Mouse (Mus musculus): Measurements from ENCODE around the gene Atf4.

Atf4 gene

DNA sequence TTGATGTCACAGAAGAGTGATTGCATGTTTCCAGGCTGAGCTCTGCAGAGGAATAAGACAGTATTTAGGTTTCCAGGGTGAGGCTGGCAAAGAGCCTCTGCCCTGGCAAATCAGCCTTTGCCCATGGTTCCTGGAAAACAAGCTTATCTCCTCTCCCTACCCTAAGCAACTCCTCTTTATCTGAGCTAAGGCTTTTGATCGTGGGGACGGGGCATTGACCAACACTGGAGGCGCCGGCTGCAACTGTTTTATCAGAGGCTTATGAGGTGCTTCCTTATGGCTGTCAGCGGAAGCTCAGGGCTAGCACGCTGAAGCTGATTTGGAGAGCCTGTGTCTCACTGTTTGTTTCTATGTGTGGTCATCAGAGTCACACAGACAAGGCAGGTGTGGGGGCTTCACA lies 4.4 kb upstream of the Atf4 start:
- no peak for DNase-seq (ENCODE audit: low spot score)

DNA sequence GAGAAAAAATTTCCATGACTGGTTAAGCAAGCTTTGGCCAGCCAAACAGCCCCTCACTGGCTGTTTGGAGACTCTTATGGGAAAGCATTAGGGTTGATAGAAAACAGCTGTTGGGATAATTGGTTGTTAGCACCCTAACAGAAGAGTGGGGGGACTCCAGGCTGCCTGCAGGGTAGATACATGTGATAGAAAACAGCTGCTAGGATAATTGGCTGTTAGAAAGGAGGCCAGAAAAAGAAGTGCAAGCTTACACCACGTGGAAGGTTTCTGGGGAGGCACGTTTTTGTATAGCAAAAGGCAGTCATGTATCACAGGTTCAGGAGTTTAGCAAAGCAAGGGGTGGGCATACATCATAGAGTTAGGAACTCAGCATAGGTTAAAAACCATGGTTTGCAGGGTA lies 1.5 kb upstream of the Atf4 start:
- peak; percentile 19 for DNase-seq (ENCODE audit: low spot score)

DNA sequence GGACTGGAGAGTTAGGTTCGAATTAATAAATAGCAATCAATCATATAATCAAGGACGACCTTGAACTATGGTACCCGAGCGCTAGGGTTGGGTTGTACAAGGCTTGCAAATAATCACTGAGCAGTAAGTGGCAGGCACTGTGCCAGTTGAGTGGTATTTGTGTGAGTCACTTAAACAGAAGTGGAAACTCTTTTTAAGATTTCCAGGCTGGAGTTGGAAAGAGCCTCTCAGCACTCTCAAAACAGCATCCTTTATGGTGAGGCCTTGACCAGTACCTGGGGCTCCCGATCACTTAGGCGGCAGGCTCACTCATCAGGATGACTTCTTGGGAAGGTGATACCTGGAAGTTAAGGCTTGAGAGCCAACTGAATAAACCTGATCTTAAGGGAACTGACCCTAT lies 777 bp upstream of the Atf4 start:
- peak; percentile 70 for DNase-seq (ENCODE audit: low spot score)

DNA sequence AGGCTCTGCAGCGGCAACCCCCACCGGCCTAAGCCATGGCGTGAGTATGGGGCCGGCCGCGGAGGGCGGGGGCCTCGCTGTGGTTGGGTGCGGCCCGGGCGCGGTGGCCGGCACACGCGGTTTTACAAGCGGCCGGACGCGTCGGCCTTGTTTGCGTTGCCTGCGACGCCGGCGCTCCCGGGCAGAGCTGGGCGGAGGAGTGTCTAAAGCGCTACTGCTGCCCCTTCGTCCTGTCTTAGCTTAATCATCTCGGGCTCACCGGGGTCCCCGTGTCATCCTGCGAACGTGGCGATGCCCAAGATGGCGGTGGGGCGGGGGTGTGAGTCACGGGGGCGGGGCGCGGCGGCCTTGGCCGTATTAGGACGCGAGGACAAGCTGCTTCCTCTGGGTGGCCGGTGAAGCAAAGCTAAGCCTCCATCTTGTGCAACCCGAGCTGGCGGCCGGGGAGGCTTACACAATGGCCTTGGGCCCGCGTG lies 700 bp downstream of the Atf4 start:
- peak; percentile 92 for DNase-seq (ENCODE audit: low spot score)

DNA sequence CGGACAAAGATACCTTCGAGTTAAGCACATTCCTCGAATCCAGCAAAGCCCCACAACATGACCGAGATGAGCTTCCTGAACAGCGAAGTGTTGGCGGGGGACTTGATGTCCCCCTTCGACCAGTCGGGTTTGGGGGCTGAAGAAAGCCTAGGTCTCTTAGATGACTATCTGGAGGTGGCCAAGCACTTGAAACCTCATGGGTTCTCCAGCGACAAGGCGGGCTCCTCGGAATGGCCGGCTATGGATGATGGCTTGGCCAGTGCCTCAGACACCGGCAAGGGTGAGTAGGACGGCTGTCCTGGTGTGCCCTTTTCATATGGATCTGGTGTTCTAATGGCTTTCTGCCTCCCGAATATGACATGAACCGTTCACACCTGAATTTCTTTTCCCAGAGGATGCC lies 1.3 kb downstream of the Atf4 start:
- DNase-seq (ENCODE audit: low spot score) = peak; percentile 30

DNA sequence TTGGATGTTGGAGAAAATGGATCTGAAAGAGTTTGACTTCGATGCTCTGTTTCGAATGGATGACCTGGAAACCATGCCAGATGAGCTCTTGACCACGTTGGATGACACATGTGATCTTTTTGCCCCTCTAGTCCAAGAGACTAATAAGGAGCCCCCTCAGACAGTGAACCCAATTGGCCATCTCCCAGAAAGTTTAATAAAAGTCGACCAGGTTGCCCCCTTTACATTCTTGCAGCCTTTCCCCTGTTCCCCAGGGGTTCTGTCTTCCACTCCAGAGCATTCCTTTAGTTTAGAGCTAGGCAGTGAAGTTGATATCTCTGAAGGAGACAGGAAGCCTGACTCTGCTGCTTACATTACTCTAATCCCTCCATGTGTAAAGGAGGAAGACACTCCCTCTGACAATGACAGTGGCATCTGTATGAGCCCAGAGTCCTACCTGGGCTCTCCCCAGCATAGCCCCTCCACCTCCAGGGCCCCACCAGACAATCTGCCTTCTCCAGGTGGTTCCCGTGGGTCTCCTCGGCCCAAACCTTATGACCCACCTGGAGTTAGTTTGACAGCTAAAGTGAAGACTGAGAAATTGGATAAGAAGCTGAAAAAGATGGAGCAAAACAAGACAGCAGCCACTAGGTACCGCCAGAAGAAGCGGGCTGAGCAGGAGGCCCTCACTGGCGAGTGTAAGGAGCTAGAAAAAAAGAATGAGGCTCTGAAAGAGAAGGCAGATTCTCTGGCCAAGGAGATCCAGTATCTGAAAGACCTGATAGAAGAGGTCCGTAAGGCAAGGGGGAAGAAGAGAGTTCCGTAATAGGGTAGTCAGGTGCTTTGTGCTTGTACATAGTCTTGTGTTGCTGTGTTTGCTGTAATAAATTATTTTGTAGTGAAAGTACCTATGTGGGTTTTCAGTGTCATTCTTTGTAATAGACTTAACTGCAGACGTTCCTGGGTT lies 1.9 kb downstream of the Atf4 start:
- peak; percentile 29 for DNase-seq (ENCODE audit: low spot score)

DNA sequence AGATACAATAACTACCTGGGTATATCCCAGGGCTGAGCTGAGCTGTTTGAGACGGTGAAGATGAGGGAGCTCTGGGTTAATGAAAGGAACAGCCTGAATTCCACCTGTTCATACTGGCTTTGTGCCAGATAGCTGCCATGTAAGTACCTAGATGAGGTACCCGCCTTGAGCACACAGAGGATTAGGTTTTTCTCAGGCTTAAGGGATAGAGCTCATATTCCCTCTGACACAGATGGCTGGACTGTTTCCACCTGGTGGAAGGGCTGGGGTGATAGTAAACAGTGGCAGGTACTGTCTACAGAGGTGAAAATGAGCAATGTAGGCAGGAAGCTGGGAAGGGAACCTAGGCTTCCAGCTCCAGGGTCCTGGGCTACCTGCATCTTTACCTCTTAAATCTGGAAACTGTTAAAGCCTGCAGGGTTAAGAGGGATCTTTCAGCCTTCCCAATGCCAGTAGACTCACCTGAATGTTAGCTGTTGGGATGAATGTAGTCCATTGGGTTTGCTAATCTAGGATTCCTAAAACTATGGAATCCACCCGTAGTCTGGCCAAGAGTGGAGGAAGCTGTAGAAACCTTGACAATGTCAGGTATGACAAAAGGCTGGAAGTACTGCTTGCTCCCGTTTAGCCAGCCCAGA lies 2.7 kb downstream of the Atf4 start:
- DNase-seq (ENCODE audit: low spot score) = peak; percentile 52

DNA sequence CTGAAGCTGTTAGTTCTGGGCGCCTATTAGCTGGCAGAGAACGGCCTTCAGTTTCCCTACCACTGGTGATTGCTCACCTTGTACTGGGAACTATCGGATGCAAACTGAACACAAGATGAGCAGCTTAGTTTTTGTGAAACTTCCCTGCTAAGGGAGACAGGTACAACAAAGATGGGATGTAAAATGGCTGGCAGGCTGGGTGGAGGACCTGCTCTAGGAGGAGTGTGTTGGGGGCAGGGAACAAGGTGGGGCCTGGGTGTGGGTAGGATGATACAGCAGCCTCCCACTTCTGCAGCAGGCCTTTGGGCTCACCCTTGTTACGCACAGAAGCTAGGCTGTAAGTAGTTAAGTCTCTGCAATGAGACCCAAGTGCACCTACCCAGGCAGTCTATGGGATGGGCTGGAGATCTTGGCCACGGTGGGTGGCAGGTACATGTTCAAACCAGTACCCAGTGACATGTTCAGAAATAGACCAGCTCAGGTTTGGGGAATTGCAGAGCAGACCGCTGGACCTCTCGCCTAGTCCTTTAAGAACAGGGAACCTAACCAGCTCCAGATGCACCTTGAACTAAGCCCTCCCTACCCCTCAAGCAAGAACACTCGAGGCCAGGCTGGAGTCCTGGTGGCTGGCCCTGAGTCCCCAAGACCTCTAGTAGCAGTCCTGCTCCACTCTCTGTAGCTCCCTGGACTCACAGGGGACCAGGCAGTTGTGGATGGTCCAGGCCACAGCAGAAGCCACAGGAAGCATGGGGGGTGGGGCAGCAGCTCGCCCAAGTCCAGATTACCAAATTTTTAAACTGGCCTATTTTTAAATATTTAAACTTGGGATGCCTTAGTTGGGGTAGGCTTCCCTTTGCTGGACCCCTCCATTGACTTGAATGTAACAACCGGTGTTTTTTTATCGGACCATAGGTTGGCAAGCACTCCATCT lies 3.5 kb downstream of the Atf4 start:
- peak; percentile 24 for DNase-seq (ENCODE audit: low spot score)

DNA sequence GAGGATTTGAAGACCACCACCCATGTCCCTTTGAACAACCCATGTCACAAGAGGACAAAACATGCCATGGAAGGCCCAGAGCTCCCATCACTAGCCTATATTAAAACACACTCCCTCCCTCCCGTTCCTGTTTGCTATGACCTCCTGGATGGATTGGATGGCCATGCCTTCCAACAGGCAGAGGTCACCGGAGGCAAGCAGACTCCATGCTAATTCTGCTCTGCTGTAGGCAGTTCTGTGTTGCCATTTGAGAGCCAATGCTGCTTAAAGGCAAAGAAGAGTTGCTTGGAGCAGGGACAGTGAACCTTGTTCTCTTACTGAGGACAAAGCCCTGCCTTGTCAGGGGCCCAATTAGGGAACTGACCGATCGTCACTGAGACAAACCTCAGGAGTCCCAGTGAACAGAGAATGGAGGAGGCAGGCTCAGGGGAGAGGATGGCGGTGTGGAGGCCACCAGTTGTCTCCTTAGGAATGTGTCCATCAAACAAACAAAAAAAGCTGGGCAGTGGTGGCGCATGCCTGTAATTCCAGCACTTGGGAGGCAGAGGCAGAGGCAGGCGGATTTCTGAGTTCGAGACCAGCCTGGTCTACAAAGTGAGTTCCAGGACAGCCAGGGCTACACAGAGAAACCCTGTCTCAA lies 4.5 kb downstream of the Atf4 start:
- peak; percentile 22 for DNase-seq (ENCODE audit: low spot score)

DNA sequence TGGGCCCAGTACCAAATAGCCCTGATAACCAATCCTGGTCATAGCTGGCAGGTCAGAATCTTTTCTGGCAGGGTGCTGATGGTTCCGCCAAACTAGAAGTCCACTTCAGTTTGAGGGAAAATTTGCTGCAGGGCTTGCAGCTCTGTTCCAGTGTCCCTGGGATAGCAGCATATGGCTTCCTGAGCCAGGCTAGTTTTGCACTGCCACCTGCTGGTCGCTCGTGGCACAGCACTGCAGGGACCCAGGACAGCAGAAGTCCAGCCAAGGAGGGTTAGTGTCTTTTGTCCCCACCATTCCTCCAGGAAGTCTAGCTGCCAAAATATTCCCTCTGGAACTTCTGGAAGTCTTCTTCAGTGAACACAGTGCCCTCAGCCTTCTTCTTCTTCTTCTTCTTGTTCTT lies 5.7 kb downstream of the Atf4 start:
- peak; percentile 82 for DNase-seq (ENCODE audit: low spot score)

DNA sequence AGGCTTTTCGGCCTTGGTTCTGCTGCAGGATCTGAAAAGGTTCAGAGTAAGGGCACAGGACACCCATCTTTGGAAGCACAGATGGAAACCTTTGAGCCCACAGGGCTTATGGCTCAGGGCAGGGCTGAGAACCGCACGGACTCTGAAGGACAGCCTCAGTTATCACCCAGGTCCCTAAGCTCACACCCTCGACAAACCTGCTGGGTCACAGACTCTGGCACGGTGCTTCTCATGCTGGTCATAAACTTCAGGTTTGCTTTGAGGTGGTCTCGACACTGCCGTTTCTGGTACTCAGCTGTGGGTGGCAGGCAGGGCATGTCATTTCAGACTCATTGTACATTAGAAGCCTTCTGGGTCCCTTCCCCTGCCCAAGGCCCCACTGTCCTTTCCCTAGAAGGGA lies 6.1 kb downstream of the Atf4 start:
- DNase-seq (ENCODE audit: low spot score) = no peak

DNA sequence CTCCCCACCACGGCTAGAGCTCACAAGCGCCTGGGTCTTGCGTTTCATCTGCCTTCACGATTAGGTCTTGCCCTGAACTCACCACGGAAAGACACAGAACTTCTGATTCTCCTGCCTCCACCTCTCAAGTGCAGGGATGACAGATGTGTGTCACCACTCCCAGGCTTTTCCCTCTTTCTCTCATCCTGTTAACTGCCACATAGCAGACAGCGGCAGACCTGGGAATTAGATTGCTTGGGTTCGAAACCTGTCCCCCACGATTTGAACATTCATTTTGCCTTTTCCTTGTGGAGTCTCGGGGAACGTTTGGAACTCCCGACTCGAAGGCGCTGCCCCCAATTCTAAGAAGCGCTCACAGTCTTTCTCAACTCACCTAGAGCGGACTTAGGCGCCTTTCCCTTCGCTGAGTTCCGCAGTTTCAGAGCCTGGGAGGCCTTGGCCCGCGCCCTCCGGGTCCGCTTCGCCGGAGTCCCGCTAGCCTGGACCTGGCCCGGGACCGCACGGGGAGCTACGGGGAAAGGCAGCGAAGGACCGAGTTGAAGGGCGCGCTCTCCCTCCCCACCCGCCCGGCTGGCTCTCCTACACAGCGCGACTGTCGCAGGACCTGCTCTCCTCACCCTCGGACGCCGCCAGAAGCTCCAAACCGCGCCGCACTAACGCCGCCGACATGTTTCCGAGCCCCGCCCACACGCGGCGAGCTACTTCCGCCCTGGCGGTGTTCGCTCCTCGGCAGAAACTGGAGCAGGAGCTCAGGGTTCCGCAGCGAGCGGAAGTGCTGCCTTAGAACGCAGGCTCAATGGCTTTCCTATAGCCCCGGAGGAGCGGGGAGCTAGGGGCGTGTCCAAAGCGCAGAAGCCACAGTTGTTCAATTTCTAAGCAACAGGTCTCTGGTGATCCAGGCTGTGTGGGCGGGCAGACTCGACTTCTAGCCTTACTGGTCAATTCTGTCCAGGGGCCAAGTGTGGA lies 8.9 kb downstream of the Atf4 start, which contains the start of gene Rps19bp1:
Gene Rps19bp1, minus strand, starts transcription at position 706 of the 966 bp plus-strand sequence.
- DNase-seq (ENCODE audit: low spot score) = peak; percentile 95

DNA sequence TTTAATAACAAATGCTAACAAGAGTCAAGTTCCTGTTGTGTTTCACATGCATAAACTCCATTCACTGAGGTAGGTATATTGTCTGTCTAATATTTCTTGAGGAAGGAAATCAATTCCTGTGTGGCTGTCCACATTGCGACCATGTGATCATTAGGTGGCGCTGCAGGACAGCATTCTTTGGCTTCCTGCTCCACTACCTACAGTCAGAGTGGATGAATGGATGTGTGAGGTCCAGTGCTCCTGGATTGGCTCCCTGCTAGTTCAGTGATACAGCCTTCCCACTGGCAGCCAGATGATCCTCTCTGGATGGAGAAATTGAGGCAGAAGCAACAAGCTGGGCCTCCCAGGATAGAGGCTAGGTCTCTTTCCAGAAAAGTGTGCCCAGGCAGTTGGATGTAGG lies 11.3 kb downstream of the Atf4 start:
- DNase-seq (ENCODE audit: low spot score) = peak; percentile 92

DNA sequence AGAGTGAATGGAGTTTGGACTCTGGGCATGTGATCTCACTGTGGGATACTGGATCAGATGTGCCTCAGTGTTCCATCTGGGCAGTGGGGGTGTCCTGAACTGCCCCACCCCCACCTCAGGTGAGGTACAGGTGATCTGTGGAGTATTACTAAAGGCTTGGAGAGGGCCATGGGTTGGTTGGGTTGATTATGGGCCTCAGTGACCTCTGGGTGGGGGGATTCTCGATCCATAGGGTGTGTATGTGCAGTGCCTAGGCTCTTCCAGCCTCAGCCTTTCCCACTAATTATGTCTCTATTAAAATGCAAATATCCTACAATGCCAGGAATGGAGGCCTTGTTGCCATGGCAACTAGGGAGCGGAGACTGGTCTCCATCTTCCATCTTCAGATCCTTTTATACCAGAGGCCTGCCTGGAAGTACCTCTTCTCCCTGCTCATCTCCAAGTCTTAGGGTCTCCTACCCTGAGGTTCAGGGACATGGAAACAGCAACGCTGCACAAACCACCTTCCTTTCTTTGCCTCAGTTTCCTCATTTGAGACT lies 16.9 kb downstream of the Atf4 start:
- no peak for DNase-seq (ENCODE audit: low spot score)

DNA sequence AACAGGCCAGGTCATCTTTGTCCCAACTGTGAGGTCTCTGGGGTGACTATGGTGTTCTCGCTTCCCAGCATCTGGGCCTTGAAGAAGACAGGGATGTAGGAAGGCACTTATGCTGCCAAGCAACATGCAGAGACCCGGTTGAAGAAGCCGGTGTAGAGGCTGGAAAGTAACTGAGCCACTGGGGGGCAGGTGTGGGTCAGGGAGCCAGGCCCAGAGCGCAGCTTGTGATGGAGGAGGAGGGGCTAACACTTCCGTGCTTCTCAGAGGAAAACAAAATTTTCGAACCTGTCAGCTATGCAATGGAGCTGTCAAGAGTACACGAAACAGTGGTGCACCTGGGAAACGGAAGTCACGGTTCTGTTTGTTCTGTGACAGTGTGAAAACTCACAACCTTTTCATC lies 22.1 kb downstream of the Atf4 start:
- DNase-seq (ENCODE audit: low spot score) = no peak

DNA sequence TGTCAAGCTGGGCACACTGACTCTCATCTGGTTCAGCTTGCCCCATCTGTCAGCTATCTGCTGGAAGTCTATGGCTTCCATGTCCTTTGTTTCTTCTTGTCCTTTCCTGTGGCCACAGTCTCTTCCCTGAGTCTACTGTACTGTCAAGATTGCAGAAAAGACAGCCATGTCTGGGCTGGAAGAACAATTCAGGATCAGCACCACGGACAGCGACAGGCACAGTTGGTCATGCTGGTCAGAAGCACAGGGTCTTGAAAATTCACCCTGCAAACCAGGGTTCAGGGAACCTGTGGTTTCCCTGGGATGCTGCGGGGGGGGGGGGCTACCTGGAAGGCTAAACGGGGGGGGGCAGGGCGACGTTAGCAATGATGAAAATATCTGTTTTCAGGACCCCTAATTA lies 22.6 kb downstream of the Atf4 start:
- DNase-seq (ENCODE audit: low spot score) = peak; percentile 76

DNA sequence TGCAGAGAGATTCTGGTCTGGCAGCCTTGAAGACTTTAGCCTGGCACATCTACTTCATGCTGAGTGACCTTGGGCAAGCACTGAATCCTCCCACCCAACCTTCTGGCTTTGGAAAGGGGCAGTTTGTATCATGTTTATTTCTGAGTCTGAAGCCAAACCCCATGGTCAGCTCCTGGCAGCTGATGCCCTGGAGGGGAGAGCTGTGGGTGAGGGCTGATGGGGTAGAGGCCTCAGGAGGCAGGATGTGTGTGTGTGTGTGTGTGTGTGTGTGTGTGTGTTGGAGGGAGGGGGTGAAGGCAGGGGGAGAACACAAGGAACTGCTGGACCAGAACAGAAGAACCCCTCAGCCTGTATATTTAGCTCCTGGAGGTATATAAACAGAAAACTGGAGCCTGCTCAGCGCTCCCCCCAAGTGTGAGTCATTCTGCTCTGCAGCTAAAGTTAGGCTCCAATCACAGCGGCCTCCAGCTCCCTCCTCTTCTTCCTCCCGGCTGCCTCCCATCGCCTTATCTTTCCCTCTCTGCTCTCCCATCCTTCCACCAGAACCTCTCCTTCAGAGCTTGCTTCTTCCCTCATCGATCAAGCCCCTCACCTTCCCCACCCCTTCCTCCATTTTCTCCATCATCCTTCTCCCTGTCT lies 23.3 kb downstream of the Atf4 start:
- no peak for DNase-seq (ENCODE audit: low spot score)

DNA sequence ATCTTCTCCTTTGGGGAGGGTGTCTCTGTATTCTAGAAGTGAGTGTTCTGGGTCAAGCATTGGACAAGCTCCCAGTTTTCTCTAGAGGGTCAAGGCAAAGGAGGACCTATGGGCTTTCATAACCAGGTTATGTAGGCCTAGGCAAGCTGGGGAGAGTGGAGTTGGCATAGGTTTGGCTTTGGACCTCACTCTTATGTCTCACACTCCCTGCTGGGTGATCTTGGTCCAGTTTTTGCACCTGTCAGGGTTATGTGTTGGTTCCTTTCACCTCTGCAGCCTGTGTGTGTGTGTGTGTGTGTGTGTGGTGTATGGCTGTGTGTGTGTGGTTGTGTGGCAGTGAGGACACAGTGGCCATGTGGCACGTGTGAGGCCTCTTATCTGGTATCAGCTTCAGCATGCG lies 24.1 kb downstream of the Atf4 start:
- no peak for DNase-seq (ENCODE audit: low spot score)

DNA sequence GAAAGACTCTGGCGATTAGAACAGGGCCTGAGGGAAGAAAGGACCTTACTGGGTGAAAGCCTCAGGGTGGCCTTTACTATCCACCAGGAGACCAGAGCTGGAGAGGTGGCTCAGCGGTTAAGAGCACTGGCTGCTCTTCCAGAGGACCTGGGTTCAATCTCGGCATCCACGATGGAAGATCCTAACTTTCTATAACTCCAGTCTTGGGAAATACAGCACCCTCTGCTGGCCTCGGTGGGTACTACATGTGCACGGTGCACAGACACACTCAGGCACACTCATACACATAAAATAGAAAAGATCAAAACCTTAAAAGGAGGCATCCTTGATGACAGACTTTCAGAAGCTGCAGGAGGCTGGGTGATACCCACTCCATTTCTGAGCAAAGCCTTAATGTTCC lies 25.7 kb downstream of the Atf4 start:
- DNase-seq (ENCODE audit: low spot score) = no peak

Measured in adipocyte (in vitro differentiated cells).